Mouse (Mus musculus): Measurements from ENCODE around the gene Rin2. TPM values are rescaled to one million over a fixed set of nuclear protein-coding genes. Genes with fewer than 3 reads are reported as not detected.

Rin2 gene
- 2.4 and 17.8 TPM in 2 replicates for polyA plus RNA-seq (2011; ENCODE audit: insufficient read depth, insufficient read length, low replicate concordance, missing spikeins)

GRCm38 (mm10) chr2:145675142-145675755 is at the start of gene Rin2:
Rin2 (plus strand) TSS chr2:145675215.
- TF ChIP-seq CTCF (IDR thresholded peaks at IDR 0.05; ENCODE audit: control insufficient read depth, insufficient read depth, low read length) (no peak), POLR2A (IDR thresholded peaks at IDR 0.05; ENCODE audit: borderline replicate concordance, control insufficient read depth, low read depth, low read length) (no peak)
- Histone ChIP-seq H3K4me3 (replicated peaks; ENCODE audit: control insufficient read depth, low read depth, low read length) (peak within 1 kb of the TSS; percentile 50), H3K4me1 (ENCODE audit: control insufficient read depth, insufficient read depth, low read length) (no peaks in the 10 kb centered on the region), H3K27ac (ENCODE audit: control insufficient read depth, insufficient read depth, low read depth, low read length, poor library complexity) (no peak within 1 kb of the TSS)
- WGBS = under 1% methylated on average over 33 of the region's 33 CpGs

GRCm38 (mm10) chr2:145631123-145631798 is 43.8 kb upstream of the Rin2 start:
- 77% methylated on average over 6 of the region's 6 CpGs for WGBS
- H3K27ac ChIP-seq (ENCODE audit: control insufficient read depth, insufficient read depth, low read depth, low read length, poor library complexity) = no peak overlapping the region
- no peaks in the 10 kb centered on the region for H3K4me1 ChIP-seq (ENCODE audit: control insufficient read depth, insufficient read depth, low read length)
- no peak overlapping the region for H3K4me3 ChIP-seq (replicated peaks; ENCODE audit: control insufficient read depth, low read depth, low read length)
- TF ChIP-seq CTCF (IDR thresholded peaks at IDR 0.05; ENCODE audit: control insufficient read depth, insufficient read depth, low read length) (no peak), POLR2A (IDR thresholded peaks at IDR 0.05; ENCODE audit: borderline replicate concordance, control insufficient read depth, low read depth, low read length) (no peak)

- no peaks in the 10 kb centered on the region for H3K4me1 ChIP-seq (ENCODE audit: control insufficient read depth, insufficient read depth, low read length)
- H3K27ac ChIP-seq (ENCODE audit: control insufficient read depth, insufficient read depth, low read depth, low read length, poor library complexity) = no peak overlapping the region
- H3K4me3 ChIP-seq (replicated peaks; ENCODE audit: control insufficient read depth, low read depth, low read length) = no peak overlapping the region
- WGBS = 74% methylated on average over 4 of the region's 4 CpGs
- TF ChIP-seq POLR2A (IDR thresholded peaks at IDR 0.05; ENCODE audit: borderline replicate concordance, control insufficient read depth, low read depth, low read length) (no peak), CTCF (IDR thresholded peaks at IDR 0.05; ENCODE audit: control insufficient read depth, insufficient read depth, low read length) (no peak)
These were observed 43.2 kb upstream of the Rin2 start for GRCm38 (mm10) chr2:145631799-145632174.

- Histone ChIP-seq H3K27ac (ENCODE audit: control insufficient read depth, insufficient read depth, low read depth, low read length, poor library complexity) (no peak overlapping the region), H3K4me1 (ENCODE audit: control insufficient read depth, insufficient read depth, low read length) (no peaks in the 10 kb centered on the region), H3K4me3 (replicated peaks; ENCODE audit: control insufficient read depth, low read depth, low read length) (no peak overlapping the region)
- 38% methylated on average over 5 of the region's 5 CpGs for WGBS
- no peak for TF ChIP-seq CTCF (IDR thresholded peaks at IDR 0.05; ENCODE audit: control insufficient read depth, insufficient read depth, low read length)
- no peak for TF ChIP-seq POLR2A (IDR thresholded peaks at IDR 0.05; ENCODE audit: borderline replicate concordance, control insufficient read depth, low read depth, low read length)
These were observed 41.2 kb upstream of the Rin2 start for GRCm38 (mm10) chr2:145633811-145634210.

- WGBS = 82% methylated on average over 21 of the region's 21 CpGs
- no peak overlapping the region for H3K27ac ChIP-seq (ENCODE audit: control insufficient read depth, insufficient read depth, low read depth, low read length, poor library complexity)
- H3K4me1 ChIP-seq (ENCODE audit: control insufficient read depth, insufficient read depth, low read length) = no peaks in the 10 kb centered on the region
- no peak for TF ChIP-seq CTCF (IDR thresholded peaks at IDR 0.05; ENCODE audit: control insufficient read depth, insufficient read depth, low read length)
- TF ChIP-seq POLR2A (IDR thresholded peaks at IDR 0.05; ENCODE audit: borderline replicate concordance, control insufficient read depth, low read depth, low read length) = no peak
- H3K4me3 ChIP-seq (replicated peaks; ENCODE audit: control insufficient read depth, low read depth, low read length) = no peak overlapping the region
These were observed 34.6 kb upstream of the Rin2 start for GRCm38 (mm10) chr2:145640255-145640984.

- 58% methylated on average over 12 of the region's 12 CpGs for WGBS
- H3K27ac ChIP-seq (ENCODE audit: control insufficient read depth, insufficient read depth, low read depth, low read length, poor library complexity) = no peak overlapping the region
- H3K4me3 ChIP-seq (replicated peaks; ENCODE audit: control insufficient read depth, low read depth, low read length) = no peak overlapping the region
- TF ChIP-seq POLR2A (IDR thresholded peaks at IDR 0.05; ENCODE audit: borderline replicate concordance, control insufficient read depth, low read depth, low read length) (no peak), CTCF (IDR thresholded peaks at IDR 0.05; ENCODE audit: control insufficient read depth, insufficient read depth, low read length) (no peak)
- no peaks in the 10 kb centered on the region for H3K4me1 ChIP-seq (ENCODE audit: control insufficient read depth, insufficient read depth, low read length)
These were observed 19.5 kb upstream of the Rin2 start for GRCm38 (mm10) chr2:145655373-145655960.

- no peak overlapping the region for H3K4me3 ChIP-seq (replicated peaks; ENCODE audit: control insufficient read depth, low read depth, low read length)
- no peaks in the 10 kb centered on the region for H3K4me1 ChIP-seq (ENCODE audit: control insufficient read depth, insufficient read depth, low read length)
- no peak for TF ChIP-seq POLR2A (IDR thresholded peaks at IDR 0.05; ENCODE audit: borderline replicate concordance, control insufficient read depth, low read depth, low read length)
- no peak for TF ChIP-seq CTCF (IDR thresholded peaks at IDR 0.05; ENCODE audit: control insufficient read depth, insufficient read depth, low read length)
- no peak overlapping the region for H3K27ac ChIP-seq (ENCODE audit: control insufficient read depth, insufficient read depth, low read depth, low read length, poor library complexity)
- WGBS = 75% methylated on average over 3 of the region's 3 CpGs
These were observed 18.9 kb upstream of the Rin2 start for GRCm38 (mm10) chr2:145656121-145656520.

GRCm38 (mm10) chr2:145656716-145657115 is 18.3 kb upstream of the Rin2 start:
- Histone ChIP-seq H3K4me1 (ENCODE audit: control insufficient read depth, insufficient read depth, low read length) (no peaks in the 10 kb centered on the region), H3K4me3 (replicated peaks; ENCODE audit: control insufficient read depth, low read depth, low read length) (no peak overlapping the region), H3K27ac (ENCODE audit: control insufficient read depth, insufficient read depth, low read depth, low read length, poor library complexity) (no peak overlapping the region)
- TF ChIP-seq CTCF (IDR thresholded peaks at IDR 0.05; ENCODE audit: control insufficient read depth, insufficient read depth, low read length) (no peak), POLR2A (IDR thresholded peaks at IDR 0.05; ENCODE audit: borderline replicate concordance, control insufficient read depth, low read depth, low read length) (no peak)
- 53% methylated on average over 1 of the region's 1 CpGs for WGBS
